Mouse (Mus musculus): ENCODE data around the gene Olfr1174-ps. TPM values are rescaled to one million over a fixed set of nuclear protein-coding genes. Genes with fewer than 3 reads are reported as not detected.

The Olfr1174-ps gene
- total RNA-seq (2021): not detected
- long read RNA-seq: 0 reads

DNA sequence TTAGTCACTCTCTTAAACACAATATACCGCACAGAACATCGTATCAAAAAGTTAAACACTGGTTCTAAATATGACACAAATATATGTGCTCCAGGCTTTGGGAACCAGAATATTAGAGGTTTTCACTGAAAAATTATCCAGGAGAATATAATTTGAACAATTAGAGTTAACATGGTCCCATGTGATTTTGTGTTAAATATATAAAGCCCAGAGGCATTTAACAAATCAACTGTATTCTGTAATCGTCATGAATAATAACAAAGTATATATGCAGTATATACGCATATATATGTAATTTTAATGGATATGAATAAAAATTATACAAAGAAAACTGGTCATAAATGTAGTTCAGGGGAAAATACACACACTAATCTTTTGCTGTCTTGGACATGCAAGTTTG is at the start of gene Olfr1174-ps:
Gene Olfr1174-ps (minus strand): TSS at position 101 of the 400 bp plus-strand sequence.
- no peak for DNase-seq (ENCODE audit: low spot score in 2 of 2)

DNA sequence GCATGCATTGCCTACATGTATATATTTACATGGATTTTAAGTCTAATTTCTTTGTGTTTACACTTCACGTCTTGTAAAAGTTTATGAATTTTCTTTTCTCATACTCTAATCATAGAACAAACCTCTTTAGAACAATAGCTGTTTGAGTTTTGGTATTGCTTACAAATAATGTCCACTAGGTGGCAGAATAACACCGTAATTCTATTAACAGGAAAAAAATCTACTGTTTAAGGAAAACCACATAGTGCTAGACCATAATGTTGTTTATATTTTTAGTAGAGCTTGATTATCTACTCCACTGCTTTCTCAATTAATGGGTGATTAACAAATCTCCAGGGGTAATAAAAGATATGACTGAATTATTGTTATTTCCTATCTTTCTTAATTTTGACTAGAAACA is 41.4 kb upstream of the Olfr1174-ps start:
- no peak for DNase-seq (ENCODE audit: low spot score in 2 of 2)

DNA sequence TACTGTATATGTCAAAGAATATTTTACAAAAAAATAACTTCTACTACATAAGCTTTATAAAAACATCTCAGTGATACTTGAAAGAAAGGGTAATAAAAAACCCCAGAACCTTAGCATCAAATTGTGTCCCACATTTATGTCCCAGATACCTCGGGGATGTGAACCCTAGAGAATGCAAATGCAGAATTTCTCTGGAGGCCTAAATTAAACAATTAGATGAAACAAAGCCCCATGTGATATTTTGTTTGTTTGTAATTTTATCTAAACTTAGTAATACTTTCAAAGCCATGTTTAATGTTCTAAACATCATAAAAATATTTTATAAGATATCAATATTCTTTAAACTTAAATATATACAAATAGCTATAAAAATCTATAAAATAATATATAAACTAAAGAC is 31.5 kb upstream of the Olfr1174-ps start, which contains the start of gene Olfr1177-ps:
Gene Olfr1177-ps (minus strand): TSS at position 101 of the 400 bp plus-strand sequence.
- DNase-seq (ENCODE audit: low spot score in 2 of 2): no peak

DNA sequence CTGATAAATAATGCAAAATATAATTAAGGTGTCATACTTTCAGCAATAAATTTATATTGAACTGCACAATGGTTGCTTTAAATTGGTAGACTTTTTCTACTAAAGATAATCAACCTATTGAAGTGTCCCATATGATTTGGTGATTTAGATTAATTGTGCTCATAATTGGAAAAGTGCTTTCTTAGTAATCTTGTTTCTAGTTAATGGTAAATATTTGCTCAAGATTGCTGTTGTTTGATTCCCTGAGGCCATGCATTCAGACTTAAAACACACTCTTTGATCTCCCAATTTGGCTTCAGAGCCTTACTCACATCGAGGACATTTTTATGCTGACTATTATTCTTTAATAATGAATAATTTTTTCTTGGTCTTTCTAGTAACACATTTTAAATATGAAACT is 21.5 kb upstream of the Olfr1174-ps start, which contains the start of gene Olfr1176:
Gene Olfr1176 (plus strand): TSS at position 301 of the 400 bp plus-strand sequence.
- no peak for DNase-seq (ENCODE audit: low spot score in 2 of 2)

DNA sequence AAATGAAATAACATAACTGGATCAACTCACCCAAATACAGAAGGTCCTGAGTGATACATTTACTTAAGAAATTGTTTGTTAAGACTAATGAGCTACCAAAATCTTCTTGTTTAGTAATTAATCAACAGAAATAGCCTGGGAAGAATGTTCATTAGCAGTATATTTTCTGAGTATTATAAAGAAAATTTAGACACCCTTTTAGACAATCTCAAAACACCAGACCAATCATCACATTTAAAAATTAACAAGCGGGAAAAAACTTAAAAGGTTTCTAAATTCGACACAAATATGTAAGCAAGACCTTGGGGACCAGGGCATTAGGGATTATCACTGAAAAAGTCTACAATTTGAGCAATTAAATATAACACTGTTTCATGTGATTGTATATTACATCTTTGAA is 12.2 kb upstream of the Olfr1174-ps start, which contains the start of gene Olfr1175-ps:
Gene Olfr1175-ps (minus strand): TSS at position 101 of the 400 bp plus-strand sequence.
- no peak for DNase-seq (ENCODE audit: low spot score in 2 of 2)

DNA sequence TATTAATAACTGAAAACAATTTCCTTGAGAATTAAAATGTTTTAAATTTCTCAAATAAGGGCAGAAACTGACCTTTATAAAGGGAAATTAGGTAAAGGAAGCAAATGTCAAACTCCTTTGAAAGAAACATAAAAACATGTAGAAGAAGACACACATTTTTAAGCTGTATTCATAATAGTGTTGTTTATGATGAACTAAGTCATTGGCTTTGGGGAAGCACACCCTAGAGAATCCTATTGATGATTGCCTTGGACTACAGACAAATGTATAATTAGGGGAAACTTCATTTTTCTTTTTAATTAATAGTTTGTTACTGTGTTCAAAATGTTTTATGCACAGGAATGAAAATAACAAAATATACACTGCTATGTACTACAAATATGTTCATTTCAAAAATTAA is 35.2 kb downstream of the Olfr1174-ps start, which contains the start of gene Olfr1173:
Gene Olfr1173 (minus strand): TSS at position 101 of the 400 bp plus-strand sequence.
- DNase-seq (ENCODE audit: low spot score in 2 of 2): no peak

Other genes with a start within 250 kb of the Olfr1174-ps start
- not detected for gene Olfr1163, start 243.3 kb downstream of the Olfr1174-ps start, total RNA-seq (2021)
- not detected for gene Olfr1164, start 221.2 kb downstream of the Olfr1174-ps start, total RNA-seq (2021)
- not detected for gene Olfr1166, start 186.9 kb downstream of the Olfr1174-ps start, total RNA-seq (2021)
- gene Olfr1167, start 159.9 kb downstream of the Olfr1174-ps start, total RNA-seq (2021): not detected
- gene Olfr1168, start 133.3 kb downstream of the Olfr1174-ps start, total RNA-seq (2021): not detected
- not detected for gene Olfr1170, start 86.8 kb downstream of the Olfr1174-ps start, total RNA-seq (2021)
- not detected for gene Olfr1173, start 35.3 kb downstream of the Olfr1174-ps start, total RNA-seq (2021)
- not detected for gene Olfr1175-ps, start 12.1 kb upstream of the Olfr1174-ps start, total RNA-seq (2021)
- gene Olfr1176, start 21.6 kb upstream of the Olfr1174-ps start, total RNA-seq (2021): not detected
- gene Olfr1177-ps, start 31.4 kb upstream of the Olfr1174-ps start, total RNA-seq (2021): not detected
- gene Olfr1178, start 71.9 kb upstream of the Olfr1174-ps start, total RNA-seq (2021): not detected
- not detected for gene Olfr1179, start 91.3 kb upstream of the Olfr1174-ps start, total RNA-seq (2021)
- not detected for gene Olfr1180, start 104.0 kb upstream of the Olfr1174-ps start, total RNA-seq (2021)
- gene Olfr1181, start 111.0 kb upstream of the Olfr1174-ps start, total RNA-seq (2021): not detected
- not detected for gene Gm13757, start 134.0 kb upstream of the Olfr1174-ps start, total RNA-seq (2021)
- not detected for gene Olfr1183, start 139.7 kb upstream of the Olfr1174-ps start, total RNA-seq (2021)
- gene Olfr1184, start 168.5 kb upstream of the Olfr1174-ps start, total RNA-seq (2021): not detected
- gene Olfr1185-ps1, start 178.2 kb upstream of the Olfr1174-ps start, total RNA-seq (2021): not detected
- not detected for gene Olfr1186, start 203.4 kb upstream of the Olfr1174-ps start, total RNA-seq (2021)
- not detected for gene Olfr1188, start 241.8 kb upstream of the Olfr1174-ps start, total RNA-seq (2021)